Mouse (Mus musculus) embryo, embryonic 9.5 days (tissue): ENCODE measurements around the gene Ephb6.
A peak's percentile ranks its signal among the peaks of the same experiment; 100 is the strongest.
"Not testable (repeated sequence)": the region's sequence is repeated elsewhere in the genome, so short reads cannot be mapped to it uniquely, and the experiment has no call there.

Experiments used
- DNase-seq: peaks from one replicate; pipeline ENCODE4 v3.0.0-alpha.2; 2017; ENCODE audit errors: extremely low spot score

Ephb6 gene

GRCm38 (mm10) chr6:41605061-41605793, at the start of gene Ephb6:
Gene Ephb6 (plus strand): TSS chr6:41605482.
- DNase-seq = peak; percentile 88

GRCm38 (mm10) chr6:41556389-41556788, 48.9 kb upstream of the Ephb6 start:
- DNase-seq = no peak

- DNase-seq = no peak
These were observed 47.8 kb upstream of the Ephb6 start for GRCm38 (mm10) chr6:41557468-41557867.

- no peak for DNase-seq
These were observed 47.0 kb upstream of the Ephb6 start for GRCm38 (mm10) chr6:41558271-41558670.

- DNase-seq = no peak
These were observed 46.0 kb upstream of the Ephb6 start for GRCm38 (mm10) chr6:41559331-41559730.

GRCm38 (mm10) chr6:41560273-41560672, 45.0 kb upstream of the Ephb6 start:
- no peak for DNase-seq

GRCm38 (mm10) chr6:41562598-41562997, 42.7 kb upstream of the Ephb6 start:
- DNase-seq = no peak

- not testable (repeated sequence) for DNase-seq
These were observed 42.0 kb upstream of the Ephb6 start for GRCm38 (mm10) chr6:41563104-41563951.

GRCm38 (mm10) chr6:41565261-41565660, 40.0 kb upstream of the Ephb6 start:
- no peak for DNase-seq

GRCm38 (mm10) chr6:41566965-41567364, 38.3 kb upstream of the Ephb6 start:
- DNase-seq = no peak

GRCm38 (mm10) chr6:41569078-41569477, 36.2 kb upstream of the Ephb6 start:
- DNase-seq = no peak

- no peak for DNase-seq
These were observed 28.7 kb upstream of the Ephb6 start for GRCm38 (mm10) chr6:41576526-41577097.

- DNase-seq = no peak
These were observed 28.0 kb upstream of the Ephb6 start for GRCm38 (mm10) chr6:41577297-41577696.

- no peak for DNase-seq
These were observed 24.0 kb upstream of the Ephb6 start for GRCm38 (mm10) chr6:41581295-41581694.

GRCm38 (mm10) chr6:41582189-41582588, 23.1 kb upstream of the Ephb6 start:
- DNase-seq = no peak

GRCm38 (mm10) chr6:41604401-41605050, 756 bp upstream of the Ephb6 start:
- DNase-seq = peak; percentile 79

- DNase-seq = no peak
These were observed 467 bp downstream of the Ephb6 start for GRCm38 (mm10) chr6:41605794-41606104.

GRCm38 (mm10) chr6:41606214-41606613, 932 bp downstream of the Ephb6 start:
- peak; percentile 9 for DNase-seq

- no peak for DNase-seq
These were observed 2.4 kb downstream of the Ephb6 start for GRCm38 (mm10) chr6:41607637-41608036.

GRCm38 (mm10) chr6:41620173-41620798, 15.0 kb downstream of the Ephb6 start:
- DNase-seq = no peak

GRCm38 (mm10) chr6:41621241-41621990, 16.1 kb downstream of the Ephb6 start:
- DNase-seq = no peak
